Mouse (Mus musculus) urinary bladder, postnatal 25 days (tissue): ENCODE data around the gene Gli1.

Source experiments
- DNase-seq: peaks from one replicate; pipeline ENCODE4 v3.0.0; 2022; ENCODE audit warnings: low spot score

Gli1 gene

GRCm38 (mm10) chr10:127341891-127342639 lies at the start of gene Gli1:
Gli1 (minus strand) TSS chr10:127341974.
- peak; percentile 86 for DNase-seq

- DNase-seq, result no peak
Measured at GRCm38 (mm10) chr10:127381743-127382134, 40.0 kb upstream of the Gli1 start.

- peak; percentile 56 for DNase-seq
Measured at GRCm38 (mm10) chr10:127380767-127381742, 39.3 kb upstream of the Gli1 start.

- DNase-seq, result peak; percentile 84
Measured at GRCm38 (mm10) chr10:127380251-127380691, 38.5 kb upstream of the Gli1 start, which contains the start of gene R3hdm2. R3hdm2 (plus strand) TSS chr10:127380327.

GRCm38 (mm10) chr10:127379654-127380053 lies 37.9 kb upstream of the Gli1 start:
- DNase-seq, result no peak

- DNase-seq, result no peak
Measured at GRCm38 (mm10) chr10:127377700-127378099, 35.9 kb upstream of the Gli1 start.

GRCm38 (mm10) chr10:127371023-127371422 lies 29.2 kb upstream of the Gli1 start:
- no peak for DNase-seq

- no peak for DNase-seq
Measured at GRCm38 (mm10) chr10:127369834-127370820, 28.4 kb upstream of the Gli1 start, which contains the start of gene Inhbc. Inhbc (minus strand) TSS chr10:127370431.

GRCm38 (mm10) chr10:127368273-127368672 lies 26.5 kb upstream of the Gli1 start:
- no peak for DNase-seq

GRCm38 (mm10) chr10:127367116-127367515 lies 25.3 kb upstream of the Gli1 start:
- DNase-seq, result no peak

GRCm38 (mm10) chr10:127360714-127361113 lies 18.9 kb upstream of the Gli1 start:
- DNase-seq, result no peak

GRCm38 (mm10) chr10:127355336-127355735 lies 13.6 kb upstream of the Gli1 start:
- DNase-seq, result no peak

GRCm38 (mm10) chr10:127353909-127354895 lies 12.4 kb upstream of the Gli1 start, which contains the start of gene Inhbe:
Inhbe (minus strand) TSS chr10:127354411.
- DNase-seq, result no peak

- no peak for DNase-seq
Measured at GRCm38 (mm10) chr10:127352766-127353165, 11.0 kb upstream of the Gli1 start.

- DNase-seq, result no peak
Measured at GRCm38 (mm10) chr10:127352187-127352586, 10.4 kb upstream of the Gli1 start.

GRCm38 (mm10) chr10:127351719-127352118 lies 9.9 kb upstream of the Gli1 start:
- DNase-seq, result no peak

- no peak for DNase-seq
Measured at GRCm38 (mm10) chr10:127351285-127351595, 9.5 kb upstream of the Gli1 start.

- peak; percentile 51 for DNase-seq
Measured at GRCm38 (mm10) chr10:127350594-127351284, 9.0 kb upstream of the Gli1 start.

GRCm38 (mm10) chr10:127349810-127350209 lies 8.0 kb upstream of the Gli1 start:
- no peak for DNase-seq

GRCm38 (mm10) chr10:127348957-127349356 lies 7.2 kb upstream of the Gli1 start:
- no peak for DNase-seq
